Mouse (Mus musculus) kidney, postnatal 14 days (tissue): ENCODE results near the gene Tent4b.

Experiments used
- DNase-seq: peaks from one replicate; pipeline ENCODE4 v3.0.0; 2022; ENCODE audit warnings: mixed read lengths

The Tent4b gene

DNA sequence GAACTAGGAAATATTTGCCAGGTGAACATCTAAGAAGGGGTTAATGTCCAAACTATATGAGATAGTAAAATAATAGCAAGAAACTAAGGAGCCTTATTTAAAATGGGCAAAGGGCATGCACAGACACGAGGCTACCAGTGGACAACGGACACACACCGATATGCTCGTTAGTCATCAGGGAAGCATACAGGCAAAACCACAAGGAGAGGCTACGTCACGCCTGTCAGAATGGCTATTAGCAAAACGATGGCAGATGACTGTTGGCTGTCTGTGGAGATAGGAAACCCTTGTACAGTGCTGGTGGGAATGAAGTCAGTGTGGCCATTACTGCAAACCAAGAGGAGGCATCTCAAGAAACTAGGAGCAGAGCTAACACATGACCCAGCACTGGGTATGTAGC, 81.9 kb downstream of the Tent4b start:
- no peak for DNase-seq

DNA sequence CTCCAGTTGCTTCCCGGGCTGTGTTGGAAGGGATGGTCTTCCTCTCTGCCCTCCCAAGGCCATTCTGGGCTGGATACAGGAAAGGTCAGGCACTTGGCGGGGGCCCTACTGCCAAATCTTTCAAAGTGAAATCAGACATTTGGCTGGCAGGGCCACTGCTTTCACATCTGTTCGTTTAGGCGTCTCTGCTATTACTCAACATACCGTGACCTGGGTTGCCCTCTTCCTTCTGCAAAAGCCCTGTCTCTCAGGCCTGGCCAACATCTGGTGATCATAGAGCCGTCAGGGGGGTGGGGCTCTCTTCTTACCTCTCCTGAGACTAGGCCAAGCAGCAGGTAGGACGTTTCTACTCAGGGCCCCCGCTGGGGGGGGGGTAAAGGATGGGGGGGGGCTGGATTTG, 83.7 kb downstream of the Tent4b start:
- DNase-seq: peak; percentile 50

DNA sequence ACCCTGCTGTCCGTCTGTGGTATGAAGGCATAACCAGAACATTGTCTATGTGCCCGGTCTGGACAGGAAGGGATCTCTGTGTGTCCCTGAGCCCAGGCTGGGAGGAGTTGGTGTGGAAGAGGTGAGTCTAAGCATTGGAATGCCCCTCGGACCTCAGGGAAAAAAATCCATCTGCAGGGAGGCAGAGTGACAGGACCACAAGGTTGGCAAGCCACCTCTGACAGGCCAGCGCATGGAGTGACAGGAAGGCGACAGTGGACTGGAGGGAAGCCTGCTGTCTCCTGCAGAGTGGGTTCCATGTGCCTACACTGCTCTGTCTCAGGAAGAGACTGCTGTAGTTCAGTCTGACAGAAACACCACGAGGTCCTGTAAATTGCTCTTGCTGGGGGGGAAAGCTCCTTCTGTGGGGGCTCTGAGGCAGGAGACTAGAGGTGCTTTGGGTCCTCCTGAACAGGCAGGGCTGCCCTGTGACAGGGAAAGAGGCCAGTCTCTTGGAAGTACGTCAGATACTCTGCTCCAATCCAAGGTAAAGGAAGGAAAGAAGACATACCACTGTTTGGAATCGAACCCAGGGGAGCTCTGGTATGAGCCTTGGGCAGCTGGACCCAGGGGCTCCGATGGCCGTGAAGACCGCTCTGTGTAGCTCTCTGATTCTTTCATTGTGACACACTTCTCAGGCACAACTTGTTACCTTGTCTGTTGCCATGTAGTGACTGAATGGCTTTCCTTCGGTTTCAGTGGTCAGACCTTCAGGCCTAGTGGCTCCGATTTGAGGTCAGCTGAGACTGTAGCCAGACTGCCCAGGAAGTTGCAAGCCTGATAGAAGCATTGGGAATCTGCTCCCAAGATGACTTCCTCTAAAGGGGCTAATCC, 84.5 kb downstream of the Tent4b start:
- DNase-seq: no peak

DNA sequence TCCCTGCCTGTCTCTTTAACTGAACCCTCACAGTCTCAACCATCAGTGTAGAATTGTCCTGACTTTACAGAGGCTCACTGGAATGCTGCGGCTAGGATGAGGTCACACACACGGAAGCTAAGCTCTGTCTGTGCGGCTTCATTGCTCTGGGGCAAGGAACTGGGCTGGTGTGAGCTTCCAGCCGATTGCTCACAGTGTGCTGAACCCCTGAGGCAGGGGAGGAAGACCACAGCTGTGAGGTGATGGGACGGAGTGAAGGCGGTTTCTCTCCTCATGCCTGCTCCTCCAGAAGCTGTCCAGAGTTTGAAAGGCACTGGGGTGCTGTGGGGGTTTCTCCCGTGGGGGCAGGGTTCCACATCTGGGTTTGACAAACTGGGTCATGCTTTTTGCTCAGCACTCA, 85.7 kb downstream of the Tent4b start:
- no peak for DNase-seq

DNA sequence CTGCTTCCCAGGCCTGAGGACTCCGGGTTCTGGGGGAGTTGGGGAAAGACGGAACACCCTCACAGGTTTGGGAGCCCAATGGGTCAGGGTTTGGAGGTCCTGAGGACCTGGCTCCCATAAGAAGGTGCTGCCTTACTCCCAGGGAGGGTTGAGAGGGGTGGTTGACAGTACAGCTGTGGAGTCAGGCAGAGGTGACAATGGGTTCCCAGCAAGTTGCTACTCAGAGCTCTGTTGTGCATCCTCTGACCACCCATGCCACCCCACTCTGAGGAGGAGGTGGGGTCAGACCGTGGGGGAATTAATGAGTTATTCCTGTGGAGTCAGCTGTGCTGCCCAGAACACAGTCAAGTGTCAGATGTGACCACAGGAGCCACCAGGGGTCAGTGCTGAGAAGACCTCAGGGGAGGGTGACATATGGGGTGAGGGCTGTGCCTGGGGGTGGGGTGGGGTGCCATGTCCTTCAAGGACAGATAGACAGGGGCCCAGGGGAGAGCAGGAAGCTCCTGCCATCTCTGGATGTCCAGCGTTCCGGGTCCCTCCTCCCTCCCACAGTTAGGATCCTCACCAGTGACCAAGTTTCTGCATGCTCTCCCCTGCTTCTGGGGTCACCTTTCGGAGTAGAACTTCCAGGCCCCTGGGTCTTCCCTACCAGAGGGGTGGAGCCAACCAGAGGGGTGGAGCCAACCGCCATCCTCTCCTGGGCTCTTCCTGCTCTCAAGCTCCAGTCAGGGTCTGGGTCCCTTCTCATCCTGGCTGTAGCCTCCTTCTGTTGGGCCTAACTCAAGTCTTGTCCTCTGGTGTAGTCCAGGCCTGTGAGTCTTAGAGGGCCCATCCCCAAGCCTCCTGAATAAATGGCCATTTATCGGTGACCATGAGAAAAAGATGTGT, 86.7 kb downstream of the Tent4b start:
- DNase-seq: no peak

DNA sequence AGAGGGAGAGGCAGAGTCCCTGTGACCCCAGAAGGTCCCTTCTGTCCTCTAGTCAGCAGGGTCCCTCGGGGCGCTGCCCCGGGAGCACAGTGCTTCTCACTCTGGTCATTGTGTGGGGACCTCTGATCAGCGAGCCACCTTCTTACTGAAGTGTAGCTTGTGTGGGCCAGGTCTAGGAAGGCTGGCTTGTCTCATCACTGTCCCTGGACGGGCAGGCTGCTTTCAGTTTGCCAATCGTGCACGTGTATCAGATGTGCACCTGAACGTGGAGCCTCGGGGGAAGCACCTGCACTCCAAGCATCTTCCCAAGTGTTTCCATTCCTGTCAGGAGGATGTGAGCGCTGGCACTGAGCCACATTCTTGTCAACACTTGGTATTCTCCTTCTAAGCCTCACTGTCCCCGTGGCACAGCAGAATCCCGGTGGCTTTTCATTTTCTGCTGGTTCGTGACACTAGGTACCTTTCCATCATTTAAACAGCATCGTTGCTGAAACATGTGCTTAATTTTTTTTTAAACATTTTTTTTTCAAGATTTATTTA, 87.5 kb downstream of the Tent4b start:
- DNase-seq: no peak

DNA sequence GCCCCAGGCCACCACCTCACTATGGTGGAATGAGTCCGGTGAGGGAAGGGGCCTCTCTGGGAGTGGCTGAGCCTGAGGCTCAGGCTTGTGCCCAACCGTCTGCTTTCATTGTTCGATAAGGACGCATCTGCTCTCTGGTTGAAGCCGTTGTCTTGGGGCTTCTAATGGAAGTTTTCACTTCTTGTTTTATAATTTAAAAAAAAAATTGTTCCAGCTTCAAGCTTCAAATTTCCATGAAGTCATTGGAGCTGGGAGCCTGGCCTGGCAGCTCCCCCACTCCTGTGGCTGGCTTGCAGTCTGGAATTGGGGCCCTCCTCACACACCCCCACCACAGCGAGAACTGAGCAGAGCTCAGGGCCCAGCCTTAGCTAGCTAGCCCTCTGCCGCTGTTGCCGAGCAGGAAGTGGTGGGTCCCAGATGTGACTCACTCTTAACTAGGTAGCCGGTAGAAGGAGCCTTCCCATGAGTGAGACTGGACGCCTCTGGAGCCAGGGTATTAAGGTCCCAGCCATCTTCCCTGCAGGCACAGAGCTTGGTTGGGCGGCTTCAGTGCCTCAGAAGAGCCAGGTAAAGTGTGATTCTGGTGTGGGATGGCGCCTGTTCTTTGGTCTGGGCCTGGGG, 89.7 kb downstream of the Tent4b start:
- DNase-seq: no peak

DNA sequence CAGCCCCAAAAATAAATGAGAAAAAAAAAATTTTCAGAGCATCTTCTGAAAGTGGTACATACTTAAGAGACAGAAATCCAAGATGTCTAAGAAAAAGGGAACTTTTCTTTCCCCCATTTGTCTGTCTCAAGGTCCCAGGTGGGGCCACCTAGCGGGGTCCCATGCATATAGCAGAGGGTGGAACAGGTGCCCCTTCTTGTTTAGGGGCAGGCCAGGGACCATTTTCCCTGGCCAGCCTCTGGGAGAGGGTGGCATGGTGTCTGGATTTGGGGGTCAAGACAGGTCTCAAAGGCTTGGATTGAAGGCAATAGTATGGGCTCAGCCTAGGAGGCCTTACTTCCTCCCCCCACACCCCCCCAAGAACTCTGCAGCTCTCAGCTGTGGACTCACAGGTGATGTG, 90.9 kb downstream of the Tent4b start:
- no peak for DNase-seq

DNA sequence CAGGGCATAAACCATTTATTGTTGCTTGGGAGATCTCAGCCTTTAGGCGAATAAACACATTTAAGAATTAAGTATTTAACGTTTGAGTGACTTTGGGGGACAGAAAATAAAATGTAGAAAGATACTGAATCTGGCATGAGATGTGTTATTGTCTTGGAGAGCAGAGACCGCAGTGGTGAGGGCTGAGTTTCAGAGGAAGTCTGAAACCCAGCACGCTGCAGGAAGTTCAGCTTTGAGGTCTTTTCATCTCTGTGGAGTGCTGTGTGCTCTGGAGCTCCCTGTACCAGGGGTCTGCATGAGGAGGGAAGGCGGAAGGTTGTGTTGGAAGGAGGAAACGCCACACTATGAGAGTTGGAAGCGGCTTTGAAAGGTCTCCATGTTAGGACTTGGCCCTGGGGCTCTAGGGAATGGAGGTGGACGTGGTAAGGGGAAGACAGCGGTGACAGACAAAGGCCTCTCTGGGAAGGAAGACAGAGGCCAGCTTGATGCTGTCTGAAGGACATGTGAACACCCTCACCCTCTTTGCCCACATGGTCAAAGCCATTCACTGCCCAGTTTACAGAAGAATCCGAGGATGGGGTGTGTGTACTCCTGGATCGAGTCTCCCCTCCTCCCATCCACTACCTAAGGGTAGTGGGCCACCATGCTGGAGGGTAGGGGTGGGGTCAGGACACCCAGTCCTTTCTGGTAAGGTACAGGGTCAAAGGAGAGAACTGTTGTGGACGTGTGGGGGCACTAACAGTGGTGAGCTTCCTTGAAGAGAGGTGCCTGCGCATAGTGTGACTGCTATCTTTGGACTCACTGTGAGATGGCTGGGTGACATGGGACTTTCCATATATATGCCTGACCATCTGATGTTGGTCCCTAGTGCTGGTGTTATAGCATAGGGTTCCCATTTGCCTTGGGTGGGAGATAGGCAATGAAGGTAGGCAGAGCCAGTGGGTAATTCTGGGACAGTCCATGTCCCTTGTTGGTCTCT, 91.6 kb downstream of the Tent4b start:
- DNase-seq: no peak

DNA sequence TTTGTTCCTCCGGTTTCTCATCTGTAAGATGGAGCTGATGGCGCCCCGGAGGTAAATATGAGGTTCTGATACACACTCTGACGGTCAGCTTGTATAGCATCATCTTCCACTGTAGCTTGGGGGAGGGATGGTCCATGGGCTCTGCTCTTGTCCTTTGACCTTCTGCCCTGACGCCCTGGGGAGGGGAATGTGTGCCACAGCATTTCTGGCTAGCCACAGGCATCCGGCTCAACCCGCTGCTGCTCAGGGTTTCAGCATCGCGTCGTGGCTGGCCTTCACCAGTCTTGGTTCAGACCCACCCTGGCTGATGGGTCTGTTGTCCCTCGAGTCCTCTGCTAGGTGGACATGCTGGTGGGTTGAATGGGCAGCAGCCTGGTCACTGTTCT, 92.3 kb downstream of the Tent4b start:
- DNase-seq: no peak

DNA sequence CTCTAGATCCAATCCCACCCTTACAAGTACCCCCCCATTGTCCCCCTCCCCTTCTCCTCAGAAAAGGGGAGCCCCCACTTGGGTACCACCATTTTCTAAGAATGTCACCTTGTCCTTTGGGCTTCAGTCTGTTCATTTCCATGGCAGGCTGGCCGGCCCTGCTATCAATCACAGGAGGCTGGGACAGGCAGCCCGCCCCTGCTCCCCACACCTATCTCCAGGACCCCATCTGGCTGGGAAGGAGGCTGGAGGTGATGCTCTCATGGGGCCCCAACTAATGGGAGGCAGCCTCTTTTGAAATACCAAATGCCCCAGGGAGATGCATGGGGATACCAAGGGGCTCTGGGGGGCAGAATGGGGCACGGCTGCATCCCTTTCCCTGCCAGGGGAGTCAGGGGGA, 93.9 kb downstream of the Tent4b start:
- DNase-seq: no peak

DNA sequence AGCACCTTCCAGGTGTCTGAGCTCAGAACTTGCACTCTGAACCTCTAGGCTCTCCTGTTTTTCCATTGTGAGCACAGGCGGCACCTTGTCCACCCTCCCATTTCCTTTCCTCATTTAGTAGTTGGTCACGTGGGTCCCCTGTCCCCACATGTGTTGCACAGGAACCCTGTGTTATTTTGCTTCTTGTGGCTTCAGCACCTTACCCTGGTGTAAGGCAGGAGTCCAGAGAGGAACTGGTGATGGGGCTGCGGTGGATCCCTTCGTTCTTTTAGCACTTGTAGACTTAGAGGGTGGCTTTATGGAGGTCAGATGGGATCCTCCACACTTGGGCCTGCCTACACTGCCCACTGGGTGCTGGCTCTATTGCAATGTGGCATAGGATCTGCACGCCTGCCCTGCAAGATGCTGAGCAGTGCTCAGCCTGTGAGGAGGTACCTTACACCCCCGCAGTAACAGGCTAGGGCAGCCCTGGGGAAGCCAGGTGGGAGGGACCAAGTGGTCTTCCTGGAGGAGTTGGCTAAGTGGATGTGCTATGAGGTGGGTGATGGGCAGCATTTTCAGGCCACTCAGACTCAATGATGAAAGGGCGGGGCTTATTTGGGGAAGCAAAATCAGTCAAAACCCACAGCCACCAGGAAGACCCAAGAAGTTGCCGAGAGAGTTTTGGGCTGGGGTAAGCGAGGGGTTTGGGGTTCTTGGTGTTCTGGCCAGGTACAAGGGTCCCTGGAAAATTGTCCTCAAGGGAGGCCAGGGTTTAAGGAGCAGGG, 94.8 kb downstream of the Tent4b start:
- no peak for DNase-seq

DNA sequence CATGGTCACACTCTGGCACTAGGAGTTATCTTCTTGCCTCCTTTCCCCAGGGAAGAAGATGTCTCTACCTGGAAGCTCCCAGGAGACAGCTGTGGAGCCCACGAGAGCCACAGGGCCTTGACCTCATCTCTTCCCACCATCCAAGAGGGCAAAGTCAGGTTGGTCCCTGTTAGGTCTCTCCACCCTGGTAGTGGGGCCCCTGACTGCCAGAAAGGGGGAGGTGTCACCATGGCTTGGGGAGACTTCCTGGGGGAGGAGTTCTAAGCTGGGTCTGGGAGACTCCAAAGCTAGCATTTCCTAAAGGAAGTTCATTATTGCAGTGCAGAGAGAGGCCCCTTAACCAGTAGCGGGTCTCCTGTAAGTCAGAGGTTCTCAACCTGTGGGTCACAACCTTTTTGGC, 96.0 kb downstream of the Tent4b start:
- DNase-seq: no peak

DNA sequence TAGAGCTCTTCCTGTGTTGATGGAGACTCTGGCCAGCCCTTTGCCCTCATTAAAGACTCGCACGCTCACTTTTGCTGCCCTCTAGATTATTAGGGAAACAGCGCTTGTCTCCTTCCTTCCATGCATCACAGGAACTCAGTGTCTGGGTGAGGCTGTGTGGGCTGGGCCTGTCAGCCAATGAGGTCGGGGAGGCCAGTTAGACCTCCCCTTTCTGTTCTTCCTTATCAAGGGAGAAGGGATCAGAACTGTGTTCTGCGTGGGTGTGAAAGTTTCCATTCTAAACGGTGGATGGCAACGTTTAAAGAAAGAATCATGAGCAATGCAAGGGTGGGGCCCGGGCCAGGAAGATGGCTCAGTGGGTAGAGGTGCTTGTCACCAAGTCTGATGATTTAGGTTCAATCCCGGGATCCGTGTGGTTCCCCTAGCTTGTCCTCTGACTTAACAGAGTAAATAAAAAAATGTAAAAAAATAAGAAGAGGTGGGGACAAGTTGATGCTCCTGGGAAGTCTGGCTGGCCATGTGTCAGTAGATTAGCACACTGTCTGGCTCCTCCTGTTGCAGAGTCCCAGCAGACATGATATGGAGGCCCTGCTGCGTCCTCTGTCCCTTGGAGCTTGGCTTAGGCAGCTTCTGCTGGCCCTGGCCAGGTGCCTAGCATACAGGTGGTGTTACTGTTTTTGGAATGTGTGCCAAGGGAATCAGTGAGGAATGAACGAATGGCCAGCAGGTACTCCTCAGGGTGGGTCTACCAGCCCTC, 99.1 kb downstream of the Tent4b start:
- DNase-seq: peak; percentile 18

DNA sequence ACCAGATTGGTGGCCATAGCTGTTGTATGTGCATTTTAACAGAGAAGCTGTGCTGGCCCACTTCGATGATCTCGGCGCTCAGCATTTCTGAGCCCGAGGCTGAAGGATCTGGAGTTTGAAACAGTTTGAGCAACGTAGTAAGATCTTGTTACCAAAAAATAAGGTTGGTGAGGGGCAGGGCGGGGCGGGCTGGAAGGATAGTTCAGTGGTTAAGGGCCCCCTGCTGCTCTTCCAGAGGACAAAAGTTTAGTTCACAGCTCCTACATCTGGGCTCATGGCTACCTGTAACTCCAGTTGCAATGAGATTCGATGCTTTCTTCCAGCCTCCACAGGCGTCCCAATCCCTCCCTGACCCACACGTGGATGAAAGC, 99.7 kb downstream of the Tent4b start:
- DNase-seq: no peak

DNA sequence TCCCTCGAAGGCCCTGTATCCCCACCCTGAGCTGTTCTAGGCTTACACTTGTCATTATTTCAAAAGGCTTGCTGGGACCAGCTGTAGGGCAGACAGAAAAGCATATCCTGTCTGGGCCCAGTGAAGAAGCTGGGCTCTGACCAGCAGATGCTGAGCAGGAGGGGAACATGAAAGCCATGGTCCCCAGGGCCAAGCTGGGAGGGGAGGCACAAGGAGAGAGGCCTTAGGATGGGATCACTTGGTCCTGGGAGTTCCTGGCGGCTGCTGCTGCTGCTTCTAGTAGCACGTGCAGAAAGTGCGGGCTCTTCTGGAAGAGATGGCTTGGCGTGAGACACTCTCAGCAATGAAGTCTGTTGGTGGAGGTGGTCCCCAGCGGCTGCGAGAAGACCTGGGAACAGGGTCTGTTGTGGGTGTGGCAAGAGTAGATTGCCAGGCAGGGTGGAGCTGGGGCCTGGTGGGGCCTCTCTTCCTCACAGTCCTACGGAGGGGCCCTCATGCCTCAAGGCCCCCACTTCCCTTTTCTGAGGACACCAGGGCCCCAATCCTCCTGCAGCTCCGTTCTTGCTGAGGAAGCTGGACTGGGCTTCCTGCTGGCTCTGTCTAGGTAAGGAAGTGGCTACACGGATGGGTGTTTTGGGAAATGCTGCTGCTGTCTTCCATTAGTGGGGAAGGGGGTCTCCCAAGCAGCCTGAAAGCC, 101.0 kb downstream of the Tent4b start:
- DNase-seq: no peak

DNA sequence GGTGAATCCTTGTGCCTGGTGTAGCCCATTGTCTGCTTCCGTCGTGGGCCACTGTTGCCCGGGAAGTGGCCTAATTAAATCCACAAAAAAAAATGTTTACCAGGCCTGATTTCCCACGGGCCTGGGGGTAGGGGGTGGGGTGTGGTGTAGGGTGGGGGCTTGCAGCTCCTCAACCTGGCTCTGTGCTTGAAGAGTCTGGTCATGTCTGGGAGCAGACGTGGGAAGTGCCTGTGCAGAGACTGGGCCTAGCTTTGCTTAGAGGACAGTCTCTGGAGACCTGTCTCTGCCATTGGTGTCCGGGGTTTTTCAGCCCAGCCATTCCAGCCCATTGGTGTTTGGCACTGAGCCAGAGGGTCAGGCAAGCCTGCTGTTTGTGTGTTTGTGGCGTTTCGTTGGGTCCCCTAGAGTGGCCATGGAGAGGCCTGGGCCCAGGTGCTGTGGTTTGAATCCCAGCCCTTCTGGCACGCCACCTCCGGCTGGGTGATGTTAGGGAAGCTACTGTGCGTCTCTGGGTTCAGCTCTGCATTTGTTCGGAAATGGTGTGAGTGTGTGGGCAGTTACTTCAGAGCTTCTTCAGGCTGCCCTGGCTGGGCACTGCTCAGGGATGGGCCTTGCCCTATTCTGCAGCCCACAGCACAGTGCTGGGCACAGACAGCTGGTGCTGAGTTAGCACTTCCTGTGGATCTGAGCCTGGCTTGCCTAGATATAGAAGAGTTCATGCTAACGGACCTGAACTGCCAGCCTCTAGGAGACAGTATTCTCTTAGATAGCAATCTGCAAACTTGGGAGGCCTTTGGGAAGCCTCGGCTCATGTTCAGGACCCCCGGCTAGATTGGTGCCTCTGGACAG, 102.8 kb downstream of the Tent4b start:
- no peak for DNase-seq

DNA sequence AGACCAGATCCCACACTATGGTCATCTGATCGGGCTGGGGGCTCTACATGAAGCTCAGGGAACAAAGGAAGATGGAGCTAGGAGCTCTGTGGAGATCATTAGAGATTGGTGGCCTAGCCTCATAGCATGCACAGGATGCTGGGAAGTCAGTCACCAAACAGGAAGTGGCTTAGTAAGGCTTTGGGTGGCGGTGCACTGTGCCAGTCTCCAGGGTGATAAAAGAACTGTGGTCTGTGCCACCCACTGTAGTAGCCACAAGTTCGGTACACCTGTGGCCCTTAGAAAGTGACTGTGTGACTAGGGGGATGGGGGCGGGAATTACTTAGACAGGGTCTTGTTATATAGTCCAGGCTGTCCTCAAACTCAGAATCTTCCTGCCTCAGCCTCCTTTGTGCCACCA, 106.8 kb downstream of the Tent4b start:
- no peak for DNase-seq

DNA sequence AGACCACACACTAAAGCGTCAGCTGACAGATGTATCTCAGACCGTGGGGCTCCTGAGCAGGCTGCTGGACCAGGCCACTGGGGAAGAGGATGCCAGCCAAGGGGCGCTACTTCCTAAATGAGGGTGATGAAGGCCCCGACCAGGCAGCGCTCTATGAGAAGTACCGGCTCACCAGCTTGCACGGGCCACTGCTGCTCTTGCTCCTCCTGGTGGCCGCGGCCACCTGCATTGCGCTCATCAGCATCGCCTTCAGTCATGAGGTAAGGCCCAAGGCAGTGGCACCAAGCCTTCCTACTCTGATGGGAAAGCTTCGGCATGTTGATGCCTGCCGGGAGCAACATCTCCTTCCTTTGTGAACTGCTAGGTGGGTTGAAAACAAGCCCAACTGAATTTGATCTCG, 107.5 kb downstream of the Tent4b start:
- DNase-seq: no peak
